Mouse (Mus musculus): ENCODE measurements around the gene Phactr2.

DNA sequence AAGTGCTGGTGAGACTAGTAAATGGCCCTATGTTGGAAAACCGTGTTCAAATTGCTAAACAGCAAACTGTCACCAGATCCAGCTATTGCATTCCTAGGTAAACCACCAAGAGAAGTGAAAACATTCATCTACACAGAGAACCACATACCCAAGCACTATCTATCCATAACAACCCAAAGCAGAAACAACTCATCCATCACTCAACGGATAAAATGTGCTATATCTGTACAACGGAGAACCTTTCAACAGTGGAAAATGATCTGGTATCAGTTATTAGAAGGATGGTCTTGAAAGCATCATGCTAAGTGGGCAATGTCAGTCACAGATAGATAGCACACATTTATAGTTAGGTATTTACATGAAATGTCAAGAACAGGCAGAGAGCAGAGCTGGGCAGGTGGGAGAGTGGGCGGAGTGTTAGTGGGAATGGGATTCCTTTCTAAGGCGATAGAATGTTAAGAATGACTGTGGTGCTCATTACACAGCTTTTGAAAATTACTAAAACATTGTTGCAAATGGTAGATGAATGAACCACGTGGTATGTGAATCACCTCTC lies 193.8 kb downstream of the Phactr2 start:
- TF ChIP-seq CTCF (IDR thresholded peaks at IDR 0.05; ENCODE audit: insufficient read depth, low read length) (no peak), POLR2A (IDR thresholded peaks at IDR 0.05; ENCODE audit: borderline replicate concordance, extremely low read depth, low read depth, low read length) (no peak)
